Comparison of ENCODE assay signal across 22 mouse cellular contexts in the genomic region with DNA sequence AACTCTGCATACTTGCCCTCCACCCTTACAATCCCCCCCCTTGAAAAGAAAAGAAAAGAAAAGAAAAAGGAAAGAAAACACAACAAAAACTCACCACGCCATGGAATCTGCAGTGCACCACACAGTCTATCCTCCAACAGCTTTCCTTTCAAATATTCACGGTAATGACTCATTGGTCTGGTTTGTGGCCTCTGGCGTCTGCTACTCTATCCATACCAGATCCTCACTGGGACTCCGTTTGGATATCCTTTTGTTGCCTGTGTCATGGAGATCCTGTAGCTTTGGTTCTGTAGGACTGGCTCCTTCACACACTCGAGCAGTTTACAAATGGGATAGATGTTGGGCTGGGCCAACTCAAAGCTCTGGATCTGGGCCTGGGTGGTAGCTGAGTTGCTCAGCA.
DNase-seq lines count a peak whose midpoint lies in the region; ATAC-seq lines count a peak whose summit lies in the region.
"Had no signal": no experiment of that assay in that cellular context is flagged by ENCODE, and none has a peak within 500 bp of the region (broad histone marks: within the 10 kb centered on the region; RNA-seq: fewer than 3 reads in every experiment).

No protein-coding gene starts in this region.

- no peak overlapping the region for H3K4me3 ChIP-seq in hindbrain, embryonic 14.5 days (replicated peaks; ENCODE audit: low read length)
- H3K4me3 ChIP-seq: embryonic facial prominence, embryonic 12.5 days; forebrain, embryonic 10.5 days; forebrain, embryonic 12.5 days had no signal

- 81% methylated on average over 5 of the region's 5 CpGs for WGBS in hindbrain, embryonic 14.5 days

- no peaks in the 10 kb centered on the region for H3K36me3 ChIP-seq in hindbrain, embryonic 14.5 days (replicated peaks; ENCODE audit: control insufficient read depth, insufficient read depth)
- H3K36me3 ChIP-seq: embryonic facial prominence, embryonic 12.5 days; forebrain, embryonic 10.5 days; forebrain, embryonic 12.5 days had no signal

- DNase-seq in 3134 (ENCODE audit: extremely low read depth, insufficient read length, low spot score) (peak; percentile 19), 3T3-L1 (ENCODE audit: low read depth, low spot score) (peak; percentile 70), NIH3T3 (ENCODE audit: low read depth) (peak; percentile 52)
- DNase-seq in fibroblast of lung, adult 2 months (ENCODE audit: low read depth) = peak; percentile 34
- DNase-seq in kidney, adult 18-20 months = no peak
- no peak for DNase-seq in hindbrain, embryonic 14.5 days (ENCODE audit: low spot score)
- DNase-seq in right cerebral cortex, postnatal 25 days = no peak
- DNase-seq in heart, postnatal 14 days = no peak
- DNase-seq: adrenal gland, adult 8-10 months; adrenal gland, postnatal 14 days; adrenal gland, postnatal 36 days; cerebellum, adult 11-12 months; cerebellum, adult 8-10 months; cerebellum, adult 9-11 months; cerebellum, postnatal 14 days; cerebellum, postnatal 36 days; embryo, embryonic 11 days had no signal

- no peak for ATAC-seq in hindbrain, embryonic 14.5 days (ENCODE audit: low FRiP score)
- ATAC-seq: forebrain, embryonic 14.5 days; forebrain, embryonic 16.5 days had no signal

- H3K27ac ChIP-seq in hindbrain, embryonic 14.5 days = no peak overlapping the region
- H3K27ac ChIP-seq: embryonic facial prominence, embryonic 12.5 days; forebrain, embryonic 10.5 days; forebrain, embryonic 12.5 days had no signal

- H3K4me2 ChIP-seq in hindbrain, embryonic 14.5 days (replicated peaks) = no peak overlapping the region
- H3K4me2 ChIP-seq: embryonic facial prominence, embryonic 12.5 days; forebrain, embryonic 12.5 days had no signal

- no peaks in the 10 kb centered on the region for H3K27me3 ChIP-seq in hindbrain, embryonic 14.5 days (ENCODE audit: control insufficient read depth, insufficient read depth, low read length)
- H3K27me3 ChIP-seq: embryonic facial prominence, embryonic 12.5 days; forebrain, embryonic 12.5 days had no signal

- H3K9ac ChIP-seq in hindbrain, embryonic 14.5 days = no peak overlapping the region
- H3K9ac ChIP-seq: embryonic facial prominence, embryonic 12.5 days; forebrain, embryonic 12.5 days had no signal

- intact Hi-C loops in heart, postnatal 14 days (cut with DNase I) = no loop called here

- no peaks in the 10 kb centered on the region for H3K9me3 ChIP-seq in hindbrain, embryonic 14.5 days (ENCODE audit: control insufficient read depth, low read length)
- H3K9me3 ChIP-seq: embryonic facial prominence, embryonic 12.5 days; forebrain, embryonic 10.5 days; forebrain, embryonic 12.5 days had no signal

- no peaks in the 10 kb centered on the region for H3K4me1 ChIP-seq in hindbrain, embryonic 14.5 days (replicated peaks; ENCODE audit: control insufficient read depth, insufficient read depth, low read length)
- H3K4me1 ChIP-seq: embryonic facial prominence, embryonic 12.5 days; forebrain, embryonic 10.5 days had no signal

Comparison
In these comparisons a context has a peak if more than half of its experiments do, and no peak if none do; other contexts are left out.
1. DNase-seq: peak in 3134 (single experiment), 3T3-L1 (single experiment), NIH3T3 (single experiment) and fibroblast of lung, adult 2 months (single experiment); none in kidney, adult 18-20 months (single experiment), hindbrain, embryonic 14.5 days (single experiment), right cerebral cortex, postnatal 25 days (single experiment) and heart, postnatal 14 days (0 of 2).